Mouse (Mus musculus) megakaryocyte, embryonic 14.5 days (primary cell): Measurements from ENCODE around the gene Arhgef26.

Source experiments
- FLI1 ChIP-seq: IDR thresholded peaks from 2 replicates; pipeline ENCODE4 v1.6.1; 2012; ENCODE audit warnings: low read length, inconsistent platforms, mixed read lengths
- GATA1 ChIP-seq: IDR thresholded peaks from 3 replicates; pipeline ENCODE4 v1.6.1; 2012; ENCODE audit warnings: mixed read lengths, low read length, inconsistent platforms, borderline replicate concordance

DNA sequence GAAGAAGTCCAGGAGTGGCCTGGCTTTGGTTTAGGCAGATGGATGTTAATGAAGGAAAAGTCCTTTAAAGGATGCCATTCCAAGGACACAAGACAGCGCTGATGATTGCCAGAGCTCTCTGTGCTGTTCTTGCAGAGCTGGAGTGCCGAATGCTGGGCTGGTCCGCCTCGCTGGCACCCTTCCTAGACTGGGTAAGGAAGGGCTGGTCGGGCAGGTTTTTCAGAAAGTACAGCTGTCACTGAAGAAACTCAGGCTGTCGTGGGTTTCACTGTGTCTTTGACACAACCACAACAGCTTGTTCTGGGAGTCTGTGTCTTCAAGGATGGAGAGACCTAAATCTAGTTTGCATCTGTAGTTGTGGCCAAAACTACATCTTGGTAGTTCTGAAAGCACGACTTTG lies 74.6 kb downstream of the Arhgef26 start:
- TF ChIP-seq GATA1 (no peak), FLI1 (no peak)
